Mouse (Mus musculus) kidney, embryonic 14.5 days (tissue): ENCODE results near the gene Atp2c1. TPM values are rescaled to one million over a fixed set of nuclear protein-coding genes. Genes with fewer than 3 reads are reported as not detected.

Experiments used
- ATAC-seq: fragments of 200-750 bp; cut with Nextera tagmentation; 2 replicates; pipeline ENCODE4 v1.8.0; 2017; ENCODE audit warnings: moderate number of reproducible peaks, mild to moderate bottlenecking, moderate TSS enrichment, moderate library complexity; ENCODE audit not compliant: low FRiP score, low TSS enrichment
- H3K27ac ChIP-seq: fragments of 300-500 bp; sonication (generic); 2 replicates; pipeline ENCODE4 v1.5.1; 2014; ENCODE audit warnings: low read depth, mild to moderate bottlenecking, low read length, moderate library complexity, mixed read lengths
- H3K27me3 ChIP-seq: fragments of 300-500 bp; sonication (generic); 2 replicates; pipeline ENCODE4 v1.6.1; 2014; ENCODE audit warnings: mild to moderate bottlenecking, low read length; ENCODE audit not compliant: control insufficient read depth, insufficient read depth
- H3K36me3 ChIP-seq: fragments of 300-500 bp; sonication (generic); 2 replicates; pipeline ENCODE4 v1.6.1; 2014; ENCODE audit warnings: low read length, mixed read lengths; ENCODE audit not compliant: control insufficient read depth, insufficient read depth
- H3K4me1 ChIP-seq: fragments of 300-500 bp; sonication (generic); 2 replicates; pipeline ENCODE4 v1.6.1; 2014; ENCODE audit warnings: low read length, mixed read lengths; ENCODE audit not compliant: control insufficient read depth, insufficient read depth
- H3K4me2 ChIP-seq: fragments of 300-500 bp; sonication (generic); replicated peaks from 2 replicates; pipeline ENCODE4 v1.6.1; 2014; ENCODE audit warnings: low read depth, mild to moderate bottlenecking, low read length
- H3K4me3 ChIP-seq: fragments of 300-500 bp; sonication (generic); 2 replicates; pipeline ENCODE4 v1.5.1; 2014; ENCODE audit warnings: mild to moderate bottlenecking, low read length
- H3K9ac ChIP-seq: fragments of 300-500 bp; sonication (generic); 2 replicates; pipeline ENCODE4 v1.6.1; 2014; ENCODE audit warnings: low read depth, mild to moderate bottlenecking, low read length, moderate library complexity
- H3K9me3 ChIP-seq: fragments of 300-500 bp; sonication (generic); 2 replicates; pipeline ENCODE4 v1.6.1; 2016; ENCODE audit warnings: low read length; ENCODE audit not compliant: control insufficient read depth
- WGBS: fragments of 180-500 bp; shearing (Covaris S2); extraction: QIAGEN DNeasy Blood & Tissue Kit; methylation state at CpG from one replicate; pipeline ENCODE4 v1.1.7; 2014; 5-methylcytosine and 5-hydroxymethylcytosine counted together
- polyA plus RNA-seq: library from polyadenylated mRNA; unstranded; fragments of >200 nt; fragmentation: Nextera tagmentation; extraction: Ambion mirVana; gene quantifications from 2 replicates; pipeline ENCODE4 v1.2.1, GENCODE M21; 2014

Atp2c1 gene
- polyA plus RNA-seq, 1 experiment from 2014 or later, result 62.9 TPM

DNA sequence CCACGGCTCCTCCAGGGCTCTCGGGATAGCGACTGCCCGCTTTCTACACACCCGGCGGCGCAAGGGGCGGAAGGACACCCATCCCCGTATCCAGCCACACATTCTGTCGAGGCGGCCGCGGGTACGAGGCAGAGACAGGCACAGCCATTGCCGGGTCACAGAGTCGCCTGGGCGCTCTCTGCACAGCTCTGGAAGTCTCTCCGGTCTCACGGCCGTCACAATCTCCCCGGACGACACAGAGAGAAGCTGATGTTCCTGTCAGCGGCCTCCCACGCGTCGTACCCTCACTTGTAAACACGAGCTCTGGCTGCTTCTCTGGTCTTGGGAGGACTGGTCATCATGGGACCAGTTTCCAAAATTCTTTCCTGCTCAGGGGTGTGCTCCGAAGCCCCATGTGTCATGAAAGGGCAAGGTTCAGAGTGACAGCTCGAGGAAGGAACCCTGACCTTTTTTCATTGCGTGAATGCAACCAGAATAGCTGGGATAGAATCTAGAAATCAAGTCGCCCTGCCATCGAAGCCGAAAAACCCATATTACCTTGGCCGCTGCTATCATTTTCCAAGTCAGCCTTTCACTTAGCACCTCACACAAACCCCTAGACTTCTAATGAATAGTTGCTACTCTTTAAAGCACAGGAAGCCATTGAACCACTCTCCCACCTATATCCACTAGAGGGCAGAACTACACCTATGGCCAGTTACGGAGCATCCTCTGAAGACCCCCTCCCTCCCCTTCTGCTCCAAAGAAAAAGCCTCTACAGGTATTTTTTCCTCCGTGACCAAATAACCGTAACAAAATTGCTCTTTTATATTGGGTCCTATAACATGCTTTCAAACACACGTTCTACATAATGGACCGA, 31.6 kb downstream of the Atp2c1 start:
- WGBS, result 1% methylated on average over 39 of the region's 39 CpGs
- Histone ChIP-seq H3K9ac (peak overlapping the region; percentile 95), H3K4me2 (peak overlapping the region; percentile 97), H3K27ac (peak overlapping the region; percentile 97), H3K4me3 (peak overlapping the region; percentile 91), H3K4me1 (peaks cover 16% of the 10 kb centered on the region), H3K9me3 (no peaks in the 10 kb centered on the region), H3K36me3 (no peaks in the 10 kb centered on the region), H3K27me3 (no peaks in the 10 kb centered on the region)
- peak; percentile 54 for ATAC-seq

- H3K36me3 ChIP-seq, result no peaks in the 10 kb centered on the region
- H3K4me2 ChIP-seq, result peak overlapping the region; percentile 97
- H3K9me3 ChIP-seq, result no peaks in the 10 kb centered on the region
- H3K27ac ChIP-seq, result peak overlapping the region; percentile 97
- peak overlapping the region; percentile 91 for H3K4me3 ChIP-seq
- H3K27me3 ChIP-seq, result no peaks in the 10 kb centered on the region
- WGBS, result 0% methylated on average over 35 of the region's 83 CpGs
- peak; percentile 99 for ATAC-seq
- H3K9ac ChIP-seq, result peak overlapping the region; percentile 95
- peaks cover 16% of the 10 kb centered on the region for H3K4me1 ChIP-seq
These were observed 32.4 kb downstream of the Atp2c1 start for GRCm38 (mm10) chr9:105494553-105495315.

- peaks cover 16% of the 10 kb centered on the region for H3K4me1 ChIP-seq
- H3K36me3 ChIP-seq, result no peaks in the 10 kb centered on the region
- H3K4me2 ChIP-seq, result no peak overlapping the region
- H3K9me3 ChIP-seq, result no peaks in the 10 kb centered on the region
- H3K9ac ChIP-seq, result no peak overlapping the region
- 58% methylated on average over 3 of the region's 3 CpGs for WGBS
- H3K4me3 ChIP-seq, result no peak overlapping the region
- H3K27ac ChIP-seq, result no peak overlapping the region
- no peak for ATAC-seq
- no peaks in the 10 kb centered on the region for H3K27me3 ChIP-seq
These were observed 34.4 kb downstream of the Atp2c1 start for GRCm38 (mm10) chr9:105492744-105493143.

DNA sequence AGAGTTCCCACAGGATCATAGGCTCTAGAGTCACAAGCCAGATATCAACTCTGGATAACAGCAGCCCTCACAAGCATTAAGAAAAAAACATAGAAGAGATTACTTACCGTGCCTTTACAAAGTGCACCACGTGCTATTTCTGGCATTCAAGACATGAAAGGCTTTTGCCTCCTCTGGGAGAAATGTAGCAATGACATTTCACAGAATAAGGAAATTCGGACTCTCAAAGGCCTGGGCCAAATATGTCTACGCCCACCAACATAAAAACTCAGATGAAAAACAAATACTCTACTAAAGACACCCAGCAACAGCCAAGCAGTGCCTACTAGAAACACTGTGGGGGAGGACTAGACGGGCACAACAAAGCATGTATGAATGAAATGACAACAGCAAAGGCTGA, 38.8 kb downstream of the Atp2c1 start:
- 68% methylated on average over 5 of the region's 5 CpGs for WGBS
- H3K27ac ChIP-seq, result no peak overlapping the region
- H3K4me1 ChIP-seq, result peaks cover 8% of the 10 kb centered on the region
- no peak overlapping the region for H3K4me2 ChIP-seq
- no peaks in the 10 kb centered on the region for H3K36me3 ChIP-seq
- H3K4me3 ChIP-seq, result no peak overlapping the region
- no peaks in the 10 kb centered on the region for H3K9me3 ChIP-seq
- H3K9ac ChIP-seq, result no peak overlapping the region
- no peak for ATAC-seq
- no peaks in the 10 kb centered on the region for H3K27me3 ChIP-seq

DNA sequence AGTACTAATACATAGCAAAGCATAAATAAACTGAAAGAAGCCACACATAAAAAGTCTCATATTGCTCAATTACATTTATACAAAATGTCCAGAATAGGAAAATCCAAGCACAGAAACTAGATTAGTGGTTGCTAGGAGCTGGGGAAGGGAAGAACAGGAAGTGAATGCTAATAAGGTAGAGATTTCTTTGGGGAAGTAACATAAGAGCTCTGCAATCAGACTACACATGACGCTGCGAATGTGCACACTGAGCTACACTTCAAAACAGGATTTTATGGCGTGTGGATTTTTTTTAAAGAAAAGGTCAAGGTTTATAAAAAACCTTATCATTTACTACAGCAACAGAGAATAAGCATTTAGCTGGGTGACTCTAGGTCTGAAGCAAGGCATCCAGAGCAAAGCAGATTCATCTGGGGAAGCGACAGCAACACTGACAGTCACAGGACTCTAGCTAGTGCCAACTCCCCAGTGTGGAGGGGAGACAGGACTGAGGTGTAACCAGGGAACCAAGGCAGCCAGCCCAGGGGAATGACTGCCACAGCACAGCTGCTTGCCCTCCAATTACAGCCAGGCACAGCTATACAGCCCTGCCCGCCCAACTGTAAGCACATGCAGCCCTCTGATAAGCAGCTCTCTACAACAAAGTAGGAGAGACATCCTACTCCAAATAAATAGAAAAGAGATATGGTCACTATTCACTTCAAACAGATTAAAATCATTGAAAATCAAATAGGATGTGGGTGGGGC, 42.6 kb downstream of the Atp2c1 start:
- no peak for ATAC-seq

GRCm38 (mm10) chr9:105483880-105484279, 43.2 kb downstream of the Atp2c1 start:
- 90% methylated on average over 11 of the region's 11 CpGs for WGBS
- H3K27me3 ChIP-seq, result no peaks in the 10 kb centered on the region
- no peaks in the 10 kb centered on the region for H3K9me3 ChIP-seq
- no peak overlapping the region for H3K4me2 ChIP-seq
- H3K4me1 ChIP-seq, result no peaks in the 10 kb centered on the region; the same call in 1 of the 2 replicates
- no peak overlapping the region for H3K27ac ChIP-seq
- H3K9ac ChIP-seq, result no peak overlapping the region
- H3K36me3 ChIP-seq, result no peaks in the 10 kb centered on the region
- no peak for ATAC-seq
- no peak overlapping the region for H3K4me3 ChIP-seq

More for the DNA sequence above, 42.6 kb downstream of the Atp2c1 start:
- Histone ChIP-seq H3K27me3 (no peaks in the 10 kb centered on the region), H3K4me3 (no peak overlapping the region), H3K36me3 (no peaks in the 10 kb centered on the region), H3K9me3 (no peaks in the 10 kb centered on the region), H3K27ac (no peak overlapping the region), H3K4me1 (no peaks in the 10 kb centered on the region; the same call in 1 of the 2 replicates), H3K4me2 (no peak overlapping the region), H3K9ac (no peak overlapping the region)
- 72% methylated on average over 5 of the region's 5 CpGs for WGBS

GRCm38 (mm10) chr9:105482715-105483510, 44.2 kb downstream of the Atp2c1 start:
- Histone ChIP-seq H3K4me1 (peaks cover 2% of the 10 kb centered on the region; the same call in 1 of the 2 replicates), H3K36me3 (no peaks in the 10 kb centered on the region), H3K4me2 (no peak overlapping the region), H3K27me3 (no peaks in the 10 kb centered on the region), H3K9ac (no peak overlapping the region), H3K4me3 (no peak overlapping the region), H3K27ac (no peak overlapping the region), H3K9me3 (no peaks in the 10 kb centered on the region)
- WGBS, result 82% methylated on average over 4 of the region's 4 CpGs
- no peak for ATAC-seq

GRCm38 (mm10) chr9:105482070-105482469, 45.0 kb downstream of the Atp2c1 start:
- H3K4me1 ChIP-seq, result peaks cover 3% of the 10 kb centered on the region; the same call in 1 of the 2 replicates
- H3K9ac ChIP-seq, result no peak overlapping the region
- no peaks in the 10 kb centered on the region for H3K27me3 ChIP-seq
- H3K4me2 ChIP-seq, result no peak overlapping the region
- H3K27ac ChIP-seq, result no peak overlapping the region
- no peak overlapping the region for H3K4me3 ChIP-seq
- 75% methylated on average over 4 of the region's 4 CpGs for whole genome bisulfite sequencing
- ATAC-seq, result no peak
- no peaks in the 10 kb centered on the region for H3K36me3 ChIP-seq
- no peaks in the 10 kb centered on the region for H3K9me3 ChIP-seq
